Mouse (Mus musculus) myocyte (in vitro differentiated cells): ENCODE data around the gene Emp2.

ENCODE experiments used
- CEBPB ChIP-seq: IDR thresholded peaks from 2 replicates; pipeline ENCODE4 v1.6.1; 2011; ENCODE audit warnings: mild to moderate bottlenecking, moderate library complexity; ENCODE audit not compliant: poor library complexity, insufficient read depth, severe bottlenecking
- POLR2A ChIP-seq: IDR thresholded peaks from one replicate; pipeline ENCODE4 v1.6.1; 2011; ENCODE audit warnings: low read depth, mild to moderate bottlenecking, control low read depth, moderate library complexity; ENCODE audit not compliant: insufficient read length
- REST ChIP-seq: IDR thresholded peaks from one replicate; pipeline ENCODE4 v1.6.1; 2011; ENCODE audit warnings: mild to moderate bottlenecking, control low read depth, moderate library complexity; ENCODE audit not compliant: insufficient read depth, insufficient read length
- TCF12 ChIP-seq: IDR thresholded peaks from one replicate; pipeline ENCODE4 v1.6.1; 2011; ENCODE audit warnings: mild to moderate bottlenecking, control low read depth; ENCODE audit not compliant: poor library complexity, insufficient read depth, severe bottlenecking

DNA sequence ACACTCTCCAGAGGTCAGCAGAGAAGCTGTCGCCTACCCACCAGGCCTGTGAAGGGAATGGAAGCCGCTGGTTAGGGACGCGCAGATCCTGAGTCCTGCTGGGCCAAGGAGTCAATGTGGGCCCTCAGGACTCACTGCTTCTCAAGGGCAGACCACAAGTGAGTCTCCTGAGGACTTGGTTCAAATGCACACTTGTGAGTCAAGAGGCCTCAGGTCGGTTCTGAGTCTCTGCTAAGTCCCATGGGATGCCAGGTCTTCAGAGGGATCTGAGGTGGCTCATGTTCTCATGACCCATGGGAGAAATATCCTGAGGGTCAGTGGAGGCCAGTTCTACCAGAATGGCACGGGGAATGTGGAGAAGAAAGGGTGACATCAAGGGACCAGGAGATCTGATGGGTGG lies 25.7 kb downstream of the Emp2 start:
- TF ChIP-seq CEBPB (no peak), TCF12 (no peak), REST (no peak), POLR2A (no peak)
